Mouse (Mus musculus) ES-E14 (cell line): Measurements from ENCODE around the gene Bach2. TPM values are rescaled to one million over a fixed set of nuclear protein-coding genes. Genes with fewer than 3 reads are reported as not detected.

Experiments used
- DNase-seq: peaks from one replicate; pipeline ENCODE4 v3.0.0-alpha.2; 2013; ENCODE audit warnings: low read depth, low spot score
- H3K27ac ChIP-seq: 2 replicates; pipeline ENCODE4 v1.5.1; 2012; ENCODE audit warnings: low read depth, mild to moderate bottlenecking, low read length, moderate library complexity, mixed read lengths; ENCODE audit not compliant: poor library complexity, insufficient read depth, severe bottlenecking
- H3K36me3 ChIP-seq: 2 replicates; pipeline ENCODE4 v1.6.1; 2012; ENCODE audit warnings: mild to moderate bottlenecking, low read length, moderate library complexity, mixed read lengths; ENCODE audit not compliant: control insufficient read depth, poor library complexity, insufficient read depth, severe bottlenecking
- H3K4me1 ChIP-seq, 2 experiments: fragments of 150-350 bp in 1 of 2; sonication (generic) in 1 of 2; 2 replicates each; pipeline ENCODE4 v1.6.1; 2012; ENCODE audit warnings: low read length in 2 of 2, mild to moderate bottlenecking in 1 of 2, mixed read lengths in 1 of 2; ENCODE audit not compliant: control insufficient read depth in 2 of 2, insufficient read depth in 2 of 2, poor library complexity in 1 of 2
- H3K4me3 ChIP-seq, 2 experiments: fragments of 150-350 bp in 1 of 2; sonication (generic) in 1 of 2; 2 replicates each; pipeline ENCODE4 v1.5.1; 2012; ENCODE audit warnings: low read length in 2 of 2, low read depth in 1 of 2, mild to moderate bottlenecking in 1 of 2, mixed read lengths in 1 of 2; ENCODE audit not compliant: insufficient read depth in 1 of 2, poor library complexity in 1 of 2, severe bottlenecking in 1 of 2
- H3K9ac ChIP-seq: 2 replicates; pipeline ENCODE4 v1.6.1; 2012; ENCODE audit warnings: low read depth, mild to moderate bottlenecking, low read length, mixed read lengths; ENCODE audit not compliant: poor library complexity, insufficient read depth, severe bottlenecking
- H3K9me3 ChIP-seq: fragments of 150-350 bp; sonication (generic); 2 replicates; pipeline ENCODE4 v1.6.1; 2012; ENCODE audit warnings: low read depth, mild to moderate bottlenecking, low read length; ENCODE audit not compliant: control insufficient read depth, insufficient read depth
- CHD2 ChIP-seq: IDR thresholded peaks from 2 replicates; pipeline ENCODE4 v1.6.1; 2014; ENCODE audit warnings: mild to moderate bottlenecking, low read depth, low read length, inconsistent platforms
- HCFC1 ChIP-seq: IDR thresholded peaks from 2 replicates; pipeline ENCODE4 v1.6.1; 2012; ENCODE audit warnings: low read length, inconsistent platforms, borderline replicate concordance; ENCODE audit not compliant: insufficient read depth
- MAFK ChIP-seq: IDR thresholded peaks from 2 replicates; pipeline ENCODE4 v1.6.1; 2014; ENCODE audit warnings: mild to moderate bottlenecking, low read depth, low read length, inconsistent platforms; ENCODE audit not compliant: insufficient read depth
- ZC3H11A ChIP-seq: IDR thresholded peaks from 2 replicates; pipeline ENCODE4 v1.6.1; 2012; ENCODE audit warnings: low read depth, mild to moderate bottlenecking, inconsistent platforms, low read length, borderline replicate concordance
- ZNF384 ChIP-seq: IDR thresholded peaks from 2 replicates; pipeline ENCODE4 v1.6.1; 2012; ENCODE audit warnings: low read depth, low read length, inconsistent platforms
- in situ Hi-C, 2 experiments: fragments of 600-800 bp; cut with MboI; formaldehyde crosslinking; loops; one replicate each; pipeline ENCODE4 v1.15.1; 2025; ENCODE audit warnings: low sequenced_read_pairs in 2 of 2, inconsistent platforms in 1 of 2; ENCODE audit not compliant: unreplicated experiment in 2 of 2
- total RNA-seq: library from RNA; depleted of rRNA; stranded (reverse); fragments of 300-350 nt; gene quantifications from 2 replicates; pipeline ENCODE4 v1.2.3, GENCODE M21; 2012

Bach2 gene
- total RNA-seq, 1 experiment, result 3.3 TPM

DNA sequence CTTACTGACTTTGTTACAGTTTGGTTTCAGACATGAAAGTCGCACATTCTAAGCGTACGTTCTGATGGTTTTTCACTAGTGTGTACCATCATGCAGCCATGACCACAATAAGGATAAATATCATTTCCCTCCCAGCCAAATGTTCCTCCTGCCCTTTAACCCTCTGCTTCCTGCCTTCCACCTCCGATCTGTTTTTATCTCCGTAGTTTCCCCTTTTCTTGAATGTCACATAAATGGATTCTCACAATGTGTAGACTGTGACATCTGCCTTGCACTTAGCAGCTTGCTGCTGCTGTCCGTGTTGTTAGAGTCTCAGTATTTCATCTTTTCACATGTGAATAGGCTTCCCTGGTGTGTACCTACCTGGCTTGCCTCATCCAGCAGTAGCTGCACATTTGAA is 108.6 kb downstream of the Bach2 start:
- Histone ChIP-seq H3K9me3 (no peaks in the 10 kb centered on the region), H3K27ac (no peak overlapping the region), H3K36me3 (no peaks in the 10 kb centered on the region), H3K9ac (no peak overlapping the region), H3K4me1 (no peaks in the 10 kb centered on the region; a peak in 1 of 4 replicates), H3K4me3 (no peak overlapping the region)
- in situ Hi-C loops, result no loop called here
- TF ChIP-seq ZNF384 (no peak), ZC3H11A (no peak), MAFK (no peak), HCFC1 (no peak), CHD2 (no peak)
- DNase-seq, result no peak

DNA sequence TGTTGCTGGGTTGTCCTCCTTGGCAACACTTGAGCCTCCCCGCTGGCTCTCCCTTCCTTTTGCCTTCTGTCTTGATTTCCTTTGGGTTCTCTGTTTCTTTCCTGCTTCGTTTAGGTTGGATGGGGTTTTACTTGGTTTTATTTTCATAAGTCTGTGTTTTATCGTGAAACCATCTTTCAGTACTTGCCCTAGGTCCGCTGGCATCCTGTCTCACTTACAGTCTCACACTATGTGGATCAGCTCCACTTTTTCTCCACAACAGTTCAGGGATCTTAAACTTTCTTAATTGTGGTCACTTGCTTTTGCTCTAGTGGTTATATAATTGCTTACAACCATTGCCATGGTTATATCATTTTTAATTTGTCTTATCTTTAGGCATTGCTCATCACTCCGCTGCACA is 109.1 kb downstream of the Bach2 start:
- Histone ChIP-seq H3K4me1 (no peaks in the 10 kb centered on the region; a peak in 1 of 4 replicates), H3K4me3 (no peak overlapping the region), H3K9me3 (no peaks in the 10 kb centered on the region), H3K36me3 (no peaks in the 10 kb centered on the region), H3K9ac (no peak overlapping the region), H3K27ac (no peak overlapping the region)
- TF ChIP-seq CHD2, result no peak
- TF ChIP-seq HCFC1, result no peak
- TF ChIP-seq MAFK, result no peak
- no peak for TF ChIP-seq ZNF384
- TF ChIP-seq ZC3H11A, result no peak
- in situ Hi-C loops, result no loop called here
- DNase-seq, result no peak

DNA sequence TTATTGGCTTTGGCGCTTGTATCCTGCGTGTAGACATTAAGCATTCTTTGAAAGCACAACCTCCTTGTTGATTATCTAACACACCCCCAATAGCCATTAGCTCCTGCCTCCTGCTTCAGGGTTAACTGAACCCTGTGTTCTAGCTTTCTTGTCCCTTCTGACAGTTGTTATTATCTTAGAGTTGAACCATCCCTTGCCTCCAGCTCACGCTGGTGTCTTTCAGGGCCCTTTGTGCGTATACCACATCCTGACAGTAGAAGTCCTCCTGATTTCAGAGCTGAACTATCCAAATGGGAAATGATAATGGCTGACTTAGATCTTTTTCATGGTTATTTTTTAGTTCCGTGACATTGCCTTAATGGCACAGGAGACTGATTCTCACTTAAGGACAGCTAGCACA is 110.8 kb downstream of the Bach2 start:
- in situ Hi-C loops, result no loop called here
- TF ChIP-seq ZC3H11A, result no peak
- no peak for TF ChIP-seq HCFC1
- no peak overlapping the region for H3K4me3 ChIP-seq
- no peaks in the 10 kb centered on the region; a peak in 1 of 4 replicates for H3K4me1 ChIP-seq
- DNase-seq, result no peak
- no peak overlapping the region for H3K9ac ChIP-seq
- no peaks in the 10 kb centered on the region for H3K36me3 ChIP-seq
- H3K27ac ChIP-seq, result no peak overlapping the region
- H3K9me3 ChIP-seq, result no peaks in the 10 kb centered on the region

DNA sequence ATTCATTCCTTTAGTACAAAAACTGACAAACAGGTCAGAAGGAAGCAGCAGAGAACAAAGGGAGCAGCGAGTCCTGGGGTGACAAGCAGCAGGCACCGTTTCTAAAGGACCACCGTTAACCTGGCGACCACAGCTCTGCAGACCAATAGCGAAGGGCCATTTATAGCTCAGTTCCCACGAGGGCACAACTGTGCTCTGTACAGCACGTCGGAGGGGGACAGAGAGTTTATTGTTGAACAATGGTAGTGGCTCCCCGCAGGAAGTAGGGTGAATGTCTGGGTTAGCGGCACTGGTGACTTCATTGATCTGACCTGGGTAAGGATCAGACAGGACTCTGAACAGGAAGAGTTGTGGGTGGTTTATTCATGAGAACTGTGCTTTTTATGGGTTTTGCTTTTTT is 112.6 kb downstream of the Bach2 start:
- Histone ChIP-seq H3K27ac (no peak overlapping the region), H3K9ac (no peak overlapping the region)
- TF ChIP-seq ZC3H11A, result no peak
- no peak for TF ChIP-seq CHD2
- TF ChIP-seq ZNF384, result no peak
- TF ChIP-seq MAFK, result no peak
- no peak for TF ChIP-seq HCFC1

DNA sequence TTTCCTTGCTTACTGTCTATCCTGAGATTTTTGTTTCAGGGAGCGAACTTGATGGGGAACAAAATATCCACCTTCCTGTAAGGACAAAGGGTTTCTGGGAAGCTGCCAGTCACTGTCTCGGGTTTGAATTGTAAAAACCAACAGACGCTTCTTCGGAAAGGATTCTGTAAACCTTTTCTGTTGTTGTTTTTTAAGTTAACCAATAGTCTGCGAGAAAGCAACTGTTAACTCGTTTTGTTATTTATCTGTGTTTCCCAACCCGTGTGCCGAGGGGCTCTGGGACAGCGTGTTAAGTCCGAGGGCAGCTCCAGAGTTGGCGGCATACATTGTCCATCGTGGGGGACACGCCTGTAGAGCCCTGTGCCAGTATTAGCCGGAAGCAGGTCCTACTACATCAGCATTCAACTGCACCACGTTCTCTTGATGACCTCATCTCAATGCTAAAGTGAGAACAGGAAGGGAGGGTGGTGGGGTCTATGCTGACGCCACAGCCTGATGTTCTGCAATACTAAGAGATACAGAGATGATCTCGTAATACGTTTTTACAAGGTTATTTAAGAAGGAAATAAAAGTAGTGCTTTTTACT is 113.2 kb downstream of the Bach2 start:
- Histone ChIP-seq H3K4me1 (no peaks in the 10 kb centered on the region; a peak in 1 of 4 replicates), H3K9ac (no peak overlapping the region), H3K36me3 (no peaks in the 10 kb centered on the region), H3K27ac (no peak overlapping the region), H3K9me3 (no peaks in the 10 kb centered on the region), H3K4me3 (no peak overlapping the region)
- no peak for DNase-seq
- TF ChIP-seq HCFC1 (no peak), ZNF384 (no peak), CHD2 (no peak), ZC3H11A (no peak), MAFK (no peak)
- in situ Hi-C loops, result no loop called here

More for the DNA sequence above, 112.6 kb downstream of the Bach2 start:
- no peaks in the 10 kb centered on the region for H3K36me3 ChIP-seq
- no peaks in the 10 kb centered on the region for H3K9me3 ChIP-seq
- in situ Hi-C loops, result no loop called here
- no peaks in the 10 kb centered on the region; a peak in 1 of 4 replicates for H3K4me1 ChIP-seq
- DNase-seq, result no peak
- no peak overlapping the region for H3K4me3 ChIP-seq
